Mouse (Mus musculus): Measurements from ENCODE around the gene Ube2cbp. TPM values are rescaled to one million over a fixed set of nuclear protein-coding genes. Genes with fewer than 3 reads are reported as not detected.

The Ube2cbp gene
- polyA plus RNA-seq, 1 experiment from 2014 or later: 8.9 TPM

- Histone ChIP-seq H3K4me2 (ENCODE audit: low read depth, low read length) (no peak overlapping the region), H3K36me3 (ENCODE audit: control insufficient read depth, insufficient read depth, low read length) (no peaks in the 10 kb centered on the region), H3K9ac (replicated peaks; ENCODE audit: low read depth, low read length) (no peak overlapping the region), H3K9me3 (ENCODE audit: control insufficient read depth, low read length) (no peaks in the 10 kb centered on the region), H3K4me1 (ENCODE audit: control insufficient read depth, insufficient read depth, low read length) (no peaks in the 10 kb centered on the region), H3K4me3 (ENCODE audit: low read depth, low read length) (no peak overlapping the region), H3K27me3 (ENCODE audit: control insufficient read depth, insufficient read depth, low read length) (no peaks in the 10 kb centered on the region), H3K27ac (ENCODE audit: low read depth, low read length) (no peak overlapping the region)
- no peak for ATAC-seq (ENCODE audit: low read depth)
- 83% methylated on average over 5 of the region's 5 CpGs for WGBS
These were observed 12.0 kb upstream of the Ube2cbp start for GRCm38 (mm10) chr9:86476763-86477162.

- no peaks in the 10 kb centered on the region for H3K9me3 ChIP-seq (ENCODE audit: control insufficient read depth, low read length)
- H3K4me1 ChIP-seq (ENCODE audit: control insufficient read depth, insufficient read depth, low read length): no peaks in the 10 kb centered on the region
- H3K9ac ChIP-seq (replicated peaks; ENCODE audit: low read depth, low read length): no peak overlapping the region
- WGBS: 92% methylated on average over 4 of the region's 4 CpGs
- ATAC-seq (ENCODE audit: low read depth): no peak
- H3K4me3 ChIP-seq (ENCODE audit: low read depth, low read length): no peak overlapping the region
- no peaks in the 10 kb centered on the region for H3K36me3 ChIP-seq (ENCODE audit: control insufficient read depth, insufficient read depth, low read length)
- no peak overlapping the region for H3K4me2 ChIP-seq (ENCODE audit: low read depth, low read length)
- no peak overlapping the region for H3K27ac ChIP-seq (ENCODE audit: low read depth, low read length)
- no peaks in the 10 kb centered on the region for H3K27me3 ChIP-seq (ENCODE audit: control insufficient read depth, insufficient read depth, low read length)
These were observed 11.2 kb upstream of the Ube2cbp start for GRCm38 (mm10) chr9:86475956-86476355.

GRCm38 (mm10) chr9:86466990-86467870, 2.5 kb upstream of the Ube2cbp start, which contains the start of gene Dop1a:
Dop1a (plus strand) TSS chr9:86467154.
- peak; percentile 94 for ATAC-seq (ENCODE audit: low read depth)
- H3K4me1 ChIP-seq (ENCODE audit: control insufficient read depth, insufficient read depth, low read length): peaks cover 11% of the 10 kb centered on the region
- no peaks in the 10 kb centered on the region for H3K9me3 ChIP-seq (ENCODE audit: control insufficient read depth, low read length)
- H3K36me3 ChIP-seq (ENCODE audit: control insufficient read depth, insufficient read depth, low read length): no peaks in the 10 kb centered on the region
- peak within 1 kb of the TSS; percentile 61 for H3K4me2 ChIP-seq (ENCODE audit: low read depth, low read length)
- H3K9ac ChIP-seq (replicated peaks; ENCODE audit: low read depth, low read length): peak within 1 kb of the TSS; percentile 95
- H3K27ac ChIP-seq (ENCODE audit: low read depth, low read length): peak within 1 kb of the TSS; percentile 82
- H3K4me3 ChIP-seq (ENCODE audit: low read depth, low read length): peak within 1 kb of the TSS; percentile 92
- under 1% methylated on average over 67 of the region's 93 CpGs for WGBS
- H3K27me3 ChIP-seq (ENCODE audit: control insufficient read depth, insufficient read depth, low read length): no peaks in the 10 kb centered on the region

- WGBS: 88% methylated on average over 3 of the region's 3 CpGs
- H3K27me3 ChIP-seq (ENCODE audit: control insufficient read depth, insufficient read depth, low read length): no peaks in the 10 kb centered on the region
- H3K36me3 ChIP-seq (ENCODE audit: control insufficient read depth, insufficient read depth, low read length): no peaks in the 10 kb centered on the region
- H3K27ac ChIP-seq (ENCODE audit: low read depth, low read length): no peak overlapping the region
- H3K4me3 ChIP-seq (ENCODE audit: low read depth, low read length): no peak overlapping the region
- ATAC-seq (ENCODE audit: low read depth): no peak
- H3K4me1 ChIP-seq (ENCODE audit: control insufficient read depth, insufficient read depth, low read length): no peaks in the 10 kb centered on the region
- no peak overlapping the region for H3K9ac ChIP-seq (replicated peaks; ENCODE audit: low read depth, low read length)
- H3K4me2 ChIP-seq (ENCODE audit: low read depth, low read length): no peak overlapping the region
- H3K9me3 ChIP-seq (ENCODE audit: control insufficient read depth, low read length): no peaks in the 10 kb centered on the region
These were observed 11.1 kb downstream of the Ube2cbp start for GRCm38 (mm10) chr9:86453626-86454025.

- Histone ChIP-seq H3K4me2 (ENCODE audit: low read depth, low read length) (peak overlapping the region; percentile 42), H3K36me3 (ENCODE audit: control insufficient read depth, insufficient read depth, low read length) (no peaks in the 10 kb centered on the region), H3K4me3 (ENCODE audit: low read depth, low read length) (0 out of 2 replicates have a peak overlapping the region, but pooled peaks have one; percentile 11), H3K9me3 (ENCODE audit: control insufficient read depth, low read length) (no peaks in the 10 kb centered on the region), H3K27ac (ENCODE audit: low read depth, low read length) (no peak overlapping the region), H3K9ac (replicated peaks; ENCODE audit: low read depth, low read length) (no peak overlapping the region), H3K4me1 (ENCODE audit: control insufficient read depth, insufficient read depth, low read length) (no peaks in the 10 kb centered on the region), H3K27me3 (ENCODE audit: control insufficient read depth, insufficient read depth, low read length) (no peaks in the 10 kb centered on the region)
- WGBS: 1% methylated on average over 13 of the region's 13 CpGs
- peak; percentile 90 for ATAC-seq (ENCODE audit: low read depth)
These were observed 13.1 kb downstream of the Ube2cbp start for GRCm38 (mm10) chr9:86451617-86452016.

GRCm38 (mm10) chr9:86451094-86451493, 13.7 kb downstream of the Ube2cbp start:
- H3K27me3 ChIP-seq (ENCODE audit: control insufficient read depth, insufficient read depth, low read length): no peaks in the 10 kb centered on the region
- H3K9me3 ChIP-seq (ENCODE audit: control insufficient read depth, low read length): no peaks in the 10 kb centered on the region
- ATAC-seq (ENCODE audit: low read depth): peak; percentile 50; the same call in 1 of the 2 replicates
- H3K4me1 ChIP-seq (ENCODE audit: control insufficient read depth, insufficient read depth, low read length): no peaks in the 10 kb centered on the region
- H3K4me3 ChIP-seq (ENCODE audit: low read depth, low read length): no peak overlapping the region
- no peak overlapping the region for H3K27ac ChIP-seq (ENCODE audit: low read depth, low read length)
- no peaks in the 10 kb centered on the region for H3K36me3 ChIP-seq (ENCODE audit: control insufficient read depth, insufficient read depth, low read length)
- no peak overlapping the region for H3K4me2 ChIP-seq (ENCODE audit: low read depth, low read length)
- 37% methylated on average over 6 of the region's 6 CpGs for WGBS
- H3K9ac ChIP-seq (replicated peaks; ENCODE audit: low read depth, low read length): no peak overlapping the region

- H3K9me3 ChIP-seq (ENCODE audit: control insufficient read depth, low read length): no peaks in the 10 kb centered on the region
- peak; percentile 80 for ATAC-seq (ENCODE audit: low read depth)
- WGBS: 6% methylated on average over 11 of the region's 11 CpGs
These were observed 15.2 kb downstream of the Ube2cbp start for GRCm38 (mm10) chr9:86449581-86449980.

GRCm38 (mm10) chr9:86447431-86447830, 17.3 kb downstream of the Ube2cbp start:
- Histone ChIP-seq H3K4me2 (ENCODE audit: low read depth, low read length) (no peak overlapping the region), H3K27me3 (ENCODE audit: control insufficient read depth, insufficient read depth, low read length) (no peaks in the 10 kb centered on the region), H3K4me3 (ENCODE audit: low read depth, low read length) (no peak overlapping the region), H3K9ac (replicated peaks; ENCODE audit: low read depth, low read length) (no peak overlapping the region), H3K9me3 (ENCODE audit: control insufficient read depth, low read length) (no peaks in the 10 kb centered on the region), H3K27ac (ENCODE audit: low read depth, low read length) (no peak overlapping the region), H3K36me3 (ENCODE audit: control insufficient read depth, insufficient read depth, low read length) (no peaks in the 10 kb centered on the region), H3K4me1 (ENCODE audit: control insufficient read depth, insufficient read depth, low read length) (no peaks in the 10 kb centered on the region)
- 92% methylated on average over 8 of the region's 8 CpGs for WGBS
- no peak for ATAC-seq (ENCODE audit: low read depth)

More at GRCm38 (mm10) chr9:86449581-86449980, 15.2 kb downstream of the Ube2cbp start:
- no peaks in the 10 kb centered on the region for H3K4me1 ChIP-seq (ENCODE audit: control insufficient read depth, insufficient read depth, low read length)
- H3K27ac ChIP-seq (ENCODE audit: low read depth, low read length): no peak overlapping the region
- no peak overlapping the region for H3K4me3 ChIP-seq (ENCODE audit: low read depth, low read length)
- no peaks in the 10 kb centered on the region for H3K36me3 ChIP-seq (ENCODE audit: control insufficient read depth, insufficient read depth, low read length)
- no peaks in the 10 kb centered on the region for H3K27me3 ChIP-seq (ENCODE audit: control insufficient read depth, insufficient read depth, low read length)
- no peak overlapping the region for H3K9ac ChIP-seq (replicated peaks; ENCODE audit: low read depth, low read length)
- no peak overlapping the region for H3K4me2 ChIP-seq (ENCODE audit: low read depth, low read length)

GRCm38 (mm10) chr9:86446847-86447246, 17.9 kb downstream of the Ube2cbp start:
- Histone ChIP-seq H3K9me3 (ENCODE audit: control insufficient read depth, low read length) (no peaks in the 10 kb centered on the region), H3K4me3 (ENCODE audit: low read depth, low read length) (no peak overlapping the region), H3K9ac (replicated peaks; ENCODE audit: low read depth, low read length) (no peak overlapping the region), H3K27me3 (ENCODE audit: control insufficient read depth, insufficient read depth, low read length) (no peaks in the 10 kb centered on the region), H3K4me2 (ENCODE audit: low read depth, low read length) (no peak overlapping the region), H3K27ac (ENCODE audit: low read depth, low read length) (no peak overlapping the region), H3K4me1 (ENCODE audit: control insufficient read depth, insufficient read depth, low read length) (0 out of 2 replicates have a peak, but pooled peaks cover 2% of the 10 kb centered on the region), H3K36me3 (ENCODE audit: control insufficient read depth, insufficient read depth, low read length) (no peaks in the 10 kb centered on the region)
- 78% methylated on average over 7 of the region's 7 CpGs for WGBS
- no peak for ATAC-seq (ENCODE audit: low read depth)
